Mouse (Mus musculus): ENCODE measurements around the gene Inpp5k.

Gene Inpp5k

DNA sequence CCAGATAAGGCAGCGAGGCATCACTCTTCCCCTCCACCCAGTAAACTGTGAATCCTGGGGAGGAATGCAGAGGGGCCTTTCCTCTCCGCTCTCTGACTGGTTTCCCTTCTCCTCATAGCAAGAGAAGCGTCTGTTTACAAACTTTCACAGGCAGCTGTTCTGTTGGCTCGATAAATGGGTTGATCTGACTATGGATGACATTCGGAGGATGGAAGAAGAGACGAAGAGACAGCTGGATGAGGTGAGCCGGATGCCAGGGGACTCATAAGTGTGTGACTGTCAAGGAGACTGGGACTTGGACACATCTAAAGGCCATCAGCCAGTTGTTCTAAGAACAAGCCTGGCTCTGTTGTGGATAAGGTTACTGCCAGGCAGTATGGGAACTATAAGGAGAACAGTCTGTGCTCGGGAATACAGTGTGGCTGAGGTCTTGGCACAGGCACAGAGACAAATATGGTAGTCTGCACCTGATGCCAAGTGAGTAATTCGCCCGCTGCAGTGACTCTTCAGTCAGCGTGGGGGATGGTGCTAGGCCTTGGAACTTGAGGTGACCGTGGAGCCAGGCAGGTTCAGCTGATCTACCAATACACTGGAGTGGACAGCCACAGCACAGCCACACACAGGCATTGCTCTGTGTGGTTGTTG, 10.5 kb upstream of the Inpp5k start:
- DNase-seq (ENCODE audit: low spot score in 2 of 2): peak; percentile 36 to 59

- no peak for DNase-seq (ENCODE audit: low spot score in 2 of 2)
Observed at GRCm38 (mm10) chr11:75621426-75621825, 9.4 kb upstream of the Inpp5k start.

DNA sequence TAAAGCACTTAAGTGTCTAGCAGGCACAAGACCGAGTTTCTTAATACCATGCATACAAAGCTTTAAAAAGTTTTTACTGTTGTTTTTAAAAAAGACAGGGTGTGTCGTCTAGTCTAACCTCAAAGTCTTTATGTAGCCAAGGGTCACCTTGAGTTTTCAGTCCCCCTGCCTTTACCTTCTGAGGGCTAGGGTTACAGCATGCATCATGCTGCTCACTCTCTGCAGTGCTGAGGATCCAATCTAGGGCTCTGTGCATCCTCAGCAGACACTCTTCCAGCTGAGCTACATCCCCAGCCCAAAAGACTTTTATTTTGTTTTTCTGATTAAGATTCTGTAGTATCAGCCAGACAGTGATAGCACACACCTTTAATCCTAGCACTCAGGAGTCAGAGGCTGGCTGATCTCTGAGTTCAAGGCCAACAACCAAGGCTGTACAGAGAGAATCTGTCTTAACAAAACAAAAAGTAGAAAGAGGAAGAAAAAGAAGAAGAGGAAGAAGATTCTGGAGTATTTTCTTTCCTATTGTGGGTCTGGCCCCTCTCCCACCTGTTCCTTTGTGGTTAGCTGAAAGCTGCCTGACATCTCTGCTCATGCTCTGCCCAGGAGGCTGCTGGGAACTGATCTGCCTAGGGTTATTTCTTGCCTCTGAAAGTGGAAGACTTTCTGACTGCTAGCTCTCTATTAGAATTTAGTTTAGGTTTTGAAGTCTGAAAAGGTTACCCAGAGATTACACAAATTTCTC, 8.0 kb upstream of the Inpp5k start:
- DNase-seq (ENCODE audit: low spot score in 2 of 2): no peak

GRCm38 (mm10) chr11:75624102-75624554, 6.7 kb upstream of the Inpp5k start:
- no peak for DNase-seq (ENCODE audit: low spot score in 2 of 2)

GRCm38 (mm10) chr11:75625820-75626219, 5.0 kb upstream of the Inpp5k start:
- DNase-seq (ENCODE audit: low spot score in 2 of 2): peak in 1 of 2 experiments; percentile 43

- DNase-seq (ENCODE audit: low spot score in 2 of 2): no peak
Observed at GRCm38 (mm10) chr11:75630098-75630497, 690 bp upstream of the Inpp5k start.

DNA sequence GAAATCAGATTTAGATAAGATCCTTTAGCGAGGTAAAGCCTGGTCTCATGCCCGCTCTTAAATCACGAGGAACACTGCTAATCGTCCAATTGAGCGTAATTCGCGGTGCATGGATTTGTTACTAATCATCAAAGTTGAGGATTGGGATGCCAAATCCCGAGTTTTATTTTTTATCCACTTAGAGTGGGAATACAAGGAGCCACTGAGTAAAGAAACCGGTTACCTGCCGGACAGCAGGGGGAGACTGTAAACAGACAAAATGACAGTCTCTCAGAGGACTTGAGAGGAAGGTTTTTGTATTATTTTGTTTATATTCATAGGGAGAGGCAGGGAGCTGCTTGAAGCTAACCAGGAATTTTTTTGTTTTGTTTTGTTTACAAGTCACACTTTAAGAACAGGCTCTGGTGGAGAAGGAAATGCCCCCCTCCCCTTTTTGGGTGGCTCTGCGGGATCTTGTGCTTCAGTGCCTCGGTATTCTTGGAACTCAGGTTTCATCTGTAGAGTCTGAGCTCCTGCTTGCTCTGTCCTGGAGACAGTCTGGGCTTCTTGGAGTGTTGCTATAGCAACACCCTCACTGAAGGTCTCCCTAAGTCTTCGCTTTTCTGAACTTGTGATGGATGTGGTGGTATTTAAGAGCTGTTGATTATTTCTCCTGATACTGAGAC, 905 bp downstream of the Inpp5k start:
- DNase-seq (ENCODE audit: low spot score in 2 of 2): no peak

GRCm38 (mm10) chr11:75632921-75633320, 2.1 kb downstream of the Inpp5k start:
- DNase-seq (ENCODE audit: low spot score in 2 of 2): no peak

DNA sequence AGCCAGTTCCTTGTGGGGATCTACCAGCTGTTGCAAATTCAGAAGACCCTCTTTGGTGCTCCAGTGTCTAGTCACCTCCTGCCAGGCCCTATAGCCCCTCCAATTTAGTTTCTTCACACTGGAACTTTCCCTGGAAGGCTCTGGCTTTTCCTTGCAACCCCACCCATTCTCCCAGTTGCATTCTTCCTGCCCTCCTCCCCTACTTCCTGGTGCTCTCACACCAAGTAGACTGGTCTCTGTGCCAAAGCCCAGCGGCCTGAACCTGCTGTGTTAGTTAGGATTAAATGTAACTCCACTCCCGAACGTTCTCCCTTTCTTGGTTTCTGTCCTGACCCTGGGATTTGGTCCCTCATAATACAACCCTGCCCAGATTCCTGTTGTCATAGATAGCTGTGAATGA, 4.0 kb downstream of the Inpp5k start:
- no peak for DNase-seq (ENCODE audit: low spot score in 2 of 2)

DNA sequence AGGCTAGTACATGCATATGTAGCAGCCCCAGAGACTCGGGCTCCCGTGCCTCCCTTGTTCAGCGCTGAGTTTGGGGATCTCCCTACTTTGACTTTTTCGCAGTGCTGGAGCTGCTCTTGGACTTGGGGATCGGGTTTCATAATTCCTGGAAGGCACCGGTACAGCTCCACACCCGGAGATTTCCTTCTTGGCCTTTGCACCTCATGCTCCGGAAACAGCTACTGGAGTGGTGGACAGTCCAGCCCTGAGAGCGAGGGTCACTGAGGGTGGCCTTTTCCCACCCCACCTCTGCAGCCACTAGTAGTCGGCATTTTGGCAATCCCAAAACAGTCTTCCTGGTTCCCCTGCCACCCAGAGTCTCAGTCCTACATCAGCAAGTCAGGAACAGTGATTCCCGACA, 4.5 kb downstream of the Inpp5k start:
- DNase-seq (ENCODE audit: low spot score in 2 of 2): no peak

- DNase-seq (ENCODE audit: low spot score in 2 of 2): no peak
Observed at GRCm38 (mm10) chr11:75643323-75643722, 12.5 kb downstream of the Inpp5k start.

DNA sequence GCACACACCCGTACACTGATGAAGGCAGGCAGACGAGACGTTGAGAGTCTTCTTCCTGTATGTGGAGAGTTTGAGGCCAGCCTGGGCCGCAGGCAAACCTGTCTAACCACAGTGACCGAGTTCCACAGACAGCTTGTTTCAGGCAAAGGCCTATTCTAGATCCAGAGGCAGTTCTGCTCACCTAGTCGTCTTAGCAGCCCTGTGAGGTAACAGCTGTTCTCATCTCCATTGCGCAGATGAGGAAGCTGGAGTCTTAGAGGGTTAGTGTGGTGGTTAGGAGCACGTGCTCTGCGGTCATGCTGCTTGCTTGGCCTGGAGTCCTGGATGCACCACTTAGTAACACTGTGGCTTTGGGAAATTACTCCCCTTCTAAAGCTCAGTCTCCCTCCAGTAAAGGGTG, 13.9 kb downstream of the Inpp5k start:
- DNase-seq (ENCODE audit: low spot score in 2 of 2): no peak

GRCm38 (mm10) chr11:75647681-75648211, 17.0 kb downstream of the Inpp5k start:
- DNase-seq (ENCODE audit: low spot score in 2 of 2): peak; percentile 38 to 51

GRCm38 (mm10) chr11:75649155-75649561, 18.4 kb downstream of the Inpp5k start:
- no peak for DNase-seq (ENCODE audit: low spot score in 2 of 2)

GRCm38 (mm10) chr11:75650311-75650710, 19.5 kb downstream of the Inpp5k start, which contains the start of gene Myo1c:
Myo1c (plus strand) TSS chr11:75650504.
- no peak for DNase-seq (ENCODE audit: low spot score in 2 of 2)

GRCm38 (mm10) chr11:75650958-75651425, 20.2 kb downstream of the Inpp5k start:
- no peak for DNase-seq (ENCODE audit: low spot score in 2 of 2)

GRCm38 (mm10) chr11:75651426-75652221, 20.8 kb downstream of the Inpp5k start:
- peak; percentile 77 to 79 for DNase-seq (ENCODE audit: low spot score in 2 of 2)

GRCm38 (mm10) chr11:75652222-75652941, 21.6 kb downstream of the Inpp5k start:
- DNase-seq (ENCODE audit: low spot score in 2 of 2): no peak

DNA sequence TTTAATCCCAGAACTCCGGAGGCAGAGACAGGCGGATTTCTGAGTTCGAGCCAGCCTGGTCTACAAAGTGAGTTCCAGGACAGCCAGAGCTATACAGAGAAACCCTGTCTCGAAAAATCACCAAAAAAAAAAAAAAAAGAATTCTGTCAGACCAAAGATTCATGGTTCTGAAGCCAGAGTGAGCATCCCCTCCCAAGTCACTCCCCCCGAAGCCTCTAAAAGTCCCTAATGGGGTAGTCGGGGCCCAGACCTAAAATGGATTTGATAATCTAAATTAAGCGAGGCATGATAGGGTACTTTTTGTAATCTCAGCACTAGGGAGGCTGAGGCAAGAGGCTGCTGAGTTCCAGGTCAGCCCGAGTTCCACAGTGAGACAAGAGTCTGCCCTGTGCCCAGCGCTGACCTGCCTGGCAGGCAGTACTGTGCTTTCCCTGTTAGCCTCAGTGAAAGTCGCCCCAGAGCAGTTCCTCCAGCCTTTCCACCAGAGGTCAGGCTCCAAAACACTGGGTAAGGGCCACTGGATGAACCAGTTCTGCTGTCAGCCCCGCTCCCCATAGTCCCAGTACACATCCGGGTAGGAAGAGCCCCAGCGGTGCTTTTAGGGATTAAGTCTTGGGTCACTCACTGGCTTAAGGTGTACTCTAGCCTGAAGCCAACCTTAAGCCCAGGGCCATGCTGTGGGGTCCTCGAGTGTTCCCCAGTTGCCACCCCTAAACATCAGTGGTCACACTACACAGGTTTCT, 22.3 kb downstream of the Inpp5k start:
- no peak for DNase-seq (ENCODE audit: low spot score in 2 of 2)

Measured in frontal cortex, postnatal 36 days (tissue).